Mouse (Mus musculus) heart, postnatal 14 days (tissue): Measurements from ENCODE around the gene Olfr889. TPM values are rescaled to one million over a fixed set of nuclear protein-coding genes. Genes with fewer than 3 reads are reported as not detected.
"Not testable (repeated sequence)": the region's sequence is repeated elsewhere in the genome, so short reads cannot be mapped to it uniquely, and the experiment has no call there.

ENCODE experiments used
- DNase-seq, 2 experiments: peaks; one replicate each; pipeline ENCODE4 v3.0.0; 2021 to 2022
- intact Hi-C: fragments of 180-260 bp; cut with DNase I; formaldehyde crosslinking; loops from one replicate; pipeline ENCODE4 v1.15.1; 2025
- long read RNA-seq, 2 experiments: library from polyadenylated mRNA; stranded (forward); transcript quantifications; one replicate each; pipeline ENCODE4 v2.0.0; 2021
- total RNA-seq, 2 experiments: library from RNA; stranded (reverse); gene quantifications; 2 replicates each; pipeline ENCODE4 v1.2.3; 2021

Olfr889 gene
- total RNA-seq: not detected
- long read RNA-seq, experiment 1: 0 reads
- long read RNA-seq, experiment 2: 0 reads

GRCm38 (mm10) chr9:38114898-38115297, at the start of gene Olfr889:
TSS of gene Olfr889 (plus strand) at chr9:38115198.
- no peak for DNase-seq
- intact Hi-C loops: no loop called here

GRCm38 (mm10) chr9:38083772-38084171, 31.2 kb upstream of the Olfr889 start, which contains the start of gene Olfr887:
TSS of gene Olfr887 (plus strand) at chr9:38084072.
- intact Hi-C loops: no loop called here
- no peak for DNase-seq

- intact Hi-C loops: no loop called here
- DNase-seq: no peak
These were observed 7.2 kb upstream of the Olfr889 start, which contains the start of gene Olfr888 for GRCm38 (mm10) chr9:38107828-38108227. TSS of gene Olfr888 (plus strand) at chr9:38108128.

GRCm38 (mm10) chr9:38142217-38142616, 27.2 kb downstream of the Olfr889 start, which contains the start of gene Olfr890:
TSS of gene Olfr890 (plus strand) at chr9:38142517.
- intact Hi-C loops: no loop called here
- DNase-seq: no peak

GRCm38 (mm10) chr9:38168341-38168740, 53.3 kb downstream of the Olfr889 start:
- DNase-seq, intact Hi-C loops: not testable (repeated sequence)

Other genes starting within 250 kb of the Olfr889 start
- not detected for gene Olfr145, start 218.5 kb upstream of the Olfr889 start, total RNA-seq
- not detected for gene Olfr878, start 197.4 kb upstream of the Olfr889 start, total RNA-seq
- gene Olfr881, start 123.4 kb upstream of the Olfr889 start, total RNA-seq: not detected
- gene Olfr883, start 89.4 kb upstream of the Olfr889 start, total RNA-seq: not detected
- not detected for gene Olfr884, start 68.6 kb upstream of the Olfr889 start, total RNA-seq
- not detected for gene Olfr885, start 53.9 kb upstream of the Olfr889 start, total RNA-seq
- not detected for gene Olfr887, start 31.1 kb upstream of the Olfr889 start, total RNA-seq
- gene Olfr888, start 7.1 kb upstream of the Olfr889 start, total RNA-seq: not detected
- gene Olfr890, start 27.3 kb downstream of the Olfr889 start, total RNA-seq: not detected
- not detected for gene Olfr891, start 65.6 kb downstream of the Olfr889 start, total RNA-seq
- not detected for gene Olfr893, start 93.2 kb downstream of the Olfr889 start, total RNA-seq
- not detected for gene Olfr894, start 102.9 kb downstream of the Olfr889 start, total RNA-seq
- not detected for gene Olfr143, start 137.6 kb downstream of the Olfr889 start, total RNA-seq
- gene Olfr895, start 152.7 kb downstream of the Olfr889 start, total RNA-seq: not detected
- gene Olfr896-ps1, start 175.9 kb downstream of the Olfr889 start, total RNA-seq: not detected
- not detected for gene Olfr25, start 213.9 kb downstream of the Olfr889 start, total RNA-seq
- gene Olfr898, start 233.2 kb downstream of the Olfr889 start, total RNA-seq: not detected